Mouse (Mus musculus) c-Kit-positive CD71-positive TER-119-negative erythroid progenitor cells, embryonic 14.5 days (primary cell): ENCODE measurements at regions not wholly inside any gene's neighbourhood (a gene's known extent, or its start where the extent isn't known, plus 50 kb on each side); places are given as distances from the start of the nearest gene placed in this dataset.
A peak's percentile ranks its signal among the peaks of the same experiment; 100 is the strongest.
"Not testable (repeated sequence)": the region's sequence is repeated elsewhere in the genome, so short reads cannot be mapped to it uniquely, and the experiment has no call there.

Source experiments
- DNase-seq: peaks from one replicate; pipeline ENCODE4 v3.0.0-alpha.2; 2013; ENCODE audit warnings: low read depth

- DNase-seq = peak; percentile 38
Measured at GRCm38 (mm10) chr1:35869381-35870143, 198.6 kb upstream of the Hs6st1 start.

- DNase-seq = no peak
Measured at GRCm38 (mm10) chr1:35870144-35870827, 197.9 kb upstream of the Hs6st1 start.

GRCm38 (mm10) chr1:35873038-35873437, 195.2 kb upstream of the Hs6st1 start:
- DNase-seq = no peak

GRCm38 (mm10) chr1:35875210-35875811, 192.9 kb upstream of the Hs6st1 start:
- no peak for DNase-seq

GRCm38 (mm10) chr1:35878426-35878825, 189.8 kb upstream of the Hs6st1 start:
- DNase-seq = no peak

GRCm38 (mm10) chr1:35879388-35880093, 188.7 kb upstream of the Hs6st1 start:
- no peak for DNase-seq

GRCm38 (mm10) chr1:35880562-35881265, 187.5 kb upstream of the Hs6st1 start:
- DNase-seq = no peak

- no peak for DNase-seq
Measured at GRCm38 (mm10) chr1:35881521-35881920, 186.7 kb upstream of the Hs6st1 start.

GRCm38 (mm10) chr1:35882101-35882500, 186.1 kb upstream of the Hs6st1 start:
- DNase-seq = no peak

GRCm38 (mm10) chr1:35889731-35890499, 178.3 kb upstream of the Hs6st1 start:
- no peak for DNase-seq

- DNase-seq = no peak
Measured at GRCm38 (mm10) chr1:35890500-35890900, 177.7 kb upstream of the Hs6st1 start.

GRCm38 (mm10) chr1:35899536-35899935, 168.7 kb upstream of the Hs6st1 start:
- no peak for DNase-seq

GRCm38 (mm10) chr1:35904001-35904547, 164.1 kb upstream of the Hs6st1 start:
- DNase-seq = no peak

- no peak for DNase-seq
Measured at GRCm38 (mm10) chr1:35913551-35913950, 154.6 kb upstream of the Hs6st1 start.

- not testable (repeated sequence) for DNase-seq
Measured at GRCm38 (mm10) chr1:35914175-35914574, 154.0 kb upstream of the Hs6st1 start.

GRCm38 (mm10) chr1:35915526-35915925, 152.7 kb upstream of the Hs6st1 start:
- no peak for DNase-seq

GRCm38 (mm10) chr1:35919840-35920734, 148.1 kb upstream of the Hs6st1 start:
- no peak for DNase-seq

- DNase-seq = no peak
Measured at GRCm38 (mm10) chr1:35924796-35925195, 143.4 kb upstream of the Hs6st1 start.

- no peak for DNase-seq
Measured at GRCm38 (mm10) chr1:35925301-35925700, 142.9 kb upstream of the Hs6st1 start.
